Comparison of ENCODE assay signal across 8 mouse cellular contexts in the genomic region with DNA sequence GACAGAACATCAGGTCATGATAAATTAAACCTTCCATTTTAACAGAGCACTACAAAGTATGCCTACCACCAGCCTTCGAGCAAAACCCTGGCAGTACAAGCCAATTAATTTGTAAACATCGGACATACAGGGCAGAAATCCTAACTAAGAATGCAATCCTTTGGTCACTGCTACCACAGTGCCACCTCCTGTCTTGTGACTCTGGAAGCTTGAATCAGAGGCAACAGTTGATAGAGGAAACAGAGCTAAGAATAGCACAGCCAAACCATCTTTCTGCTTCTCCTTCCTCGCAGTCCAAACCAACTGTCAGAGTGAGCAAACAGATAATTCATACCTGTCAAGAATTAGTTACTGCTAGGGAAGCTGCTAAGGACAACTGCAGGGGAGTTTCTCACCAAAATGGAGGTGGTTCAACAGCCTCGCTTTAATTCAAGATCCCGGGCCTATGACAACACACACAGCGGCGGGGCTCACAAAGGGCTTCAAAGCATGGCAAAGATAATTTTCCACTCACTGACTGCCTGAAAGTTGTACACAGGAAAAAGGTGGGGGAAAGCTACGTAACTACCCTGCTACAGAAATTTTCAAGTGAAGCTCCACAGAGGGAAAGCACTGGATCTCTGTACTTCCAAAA. TPM values are rescaled to one million over a fixed set of nuclear protein-coding genes. Genes with fewer than 3 reads are reported as not detected.
DNase-seq lines count a peak whose midpoint lies in the region; ATAC-seq and TF ChIP-seq lines count a peak whose summit lies in the region.

No protein-coding gene starts in this region.

- ATAC-seq in heart, embryonic 13.5 days (ENCODE audit: extremely low read depth, insufficient number of reproducible peaks, low FRiP score, low TSS enrichment): no peak
- ATAC-seq in liver, embryonic 14.5 days (ENCODE audit: insufficient read depth): no peak

- peak overlapping the region; percentile 63 for H3K4me2 ChIP-seq in heart, embryonic 13.5 days
- peak overlapping the region; percentile 53 for H3K4me2 ChIP-seq in liver, embryonic 14.5 days (ENCODE audit: low read depth)

- WGBS in heart, embryonic 13.5 days: 28% methylated on average over 8 of the region's 8 CpGs
- WGBS in liver, embryonic 14.5 days (ENCODE audit: insufficient replicate concordance): 27% methylated on average over 8 of the region's 8 CpGs

- H3K27ac ChIP-seq in gastrocnemius, adult 2 months: no peak overlapping the region
- peak overlapping the region; percentile 87 for H3K27ac ChIP-seq in heart, embryonic 13.5 days (replicated peaks)
- peak overlapping the region; percentile 37 for H3K27ac ChIP-seq in liver, embryonic 14.5 days

- peak; percentile 73 for TF ChIP-seq CTCF in gastrocnemius, adult 2 months (IDR thresholded peaks at IDR 0.05)
- peak; percentile 27; the same call in 1 of the 2 replicates for TF ChIP-seq CTCF in liver, embryonic 14.5 days (IDR thresholded peaks at IDR 0.05; ENCODE audit: low read depth)

- H3K9me3 ChIP-seq in heart, embryonic 13.5 days: no peaks in the 10 kb centered on the region
- no peaks in the 10 kb centered on the region for H3K9me3 ChIP-seq in liver, embryonic 14.5 days (ENCODE audit: control insufficient read depth, low read length)

- H3K36me3 ChIP-seq in heart, embryonic 13.5 days: peaks cover 34% of the 10 kb centered on the region
- peaks cover 8% of the 10 kb centered on the region for H3K36me3 ChIP-seq in liver, embryonic 14.5 days (replicated peaks; ENCODE audit: control insufficient read depth, insufficient read depth, low read depth)

- H3K4me3 ChIP-seq in gastrocnemius, adult 2 months: peak overlapping the region; percentile 25
- peak overlapping the region; percentile 36 for H3K4me3 ChIP-seq in heart, embryonic 13.5 days
- H3K4me3 ChIP-seq in liver, embryonic 14.5 days (ENCODE audit: insufficient read depth in 1 of 2, low read depth in 2 of 2, low read length in 2 of 2): peak overlapping the region; percentile 21 to 27; a peak in 3 of 4 replicates

- H3K9ac ChIP-seq in heart, embryonic 13.5 days: peak overlapping the region; percentile 56
- H3K9ac ChIP-seq in liver, embryonic 14.5 days (replicated peaks): peak overlapping the region; percentile 9; the same call in 1 of the 2 replicates

- DNase-seq in gastrocnemius, adult 2 months: peak; percentile 44
- DNase-seq in gastrocnemius, adult 18-20 months (ENCODE audit: low spot score): no peak
- DNase-seq in CD4-positive helper T cell, adult 2 months (ENCODE audit: low read depth, low spot score): peak; percentile 74
- DNase-seq in liver, embryonic 14.5 days (ENCODE audit: low read depth in 3 of 3, low spot score in 3 of 3): no peak
- no peak for DNase-seq in right cerebral cortex, adult 2 months (ENCODE audit: low spot score in 2 of 2)
- DNase-seq in retina, postnatal 1 day: no peak
- DNase-seq in gastrocnemius, postnatal 10 days: no peak

- intact Hi-C loops in gastrocnemius, adult 2 months (cut with DNase I): loop anchor here (1.0 to 5.0 kb wide), 2 partner anchors 136 to 151 kb away; partner anchors contain the start of gene Malsu1

- no peaks in the 10 kb centered on the region for H3K27me3 ChIP-seq in heart, embryonic 13.5 days (replicated peaks)
- no peaks in the 10 kb centered on the region for H3K27me3 ChIP-seq in liver, embryonic 14.5 days (ENCODE audit: control insufficient read depth, insufficient read depth, low read length)

- no peak for TF ChIP-seq EP300 in liver, embryonic 14.5 days (IDR thresholded peaks at IDR 0.05; ENCODE audit: low read depth)

- peaks cover 63% of the 10 kb centered on the region for H3K4me1 ChIP-seq in heart, embryonic 13.5 days
- H3K4me1 ChIP-seq in liver, embryonic 14.5 days (replicated peaks; ENCODE audit: control insufficient read depth in 2 of 2, insufficient read depth in 2 of 2, low read length in 1 of 2): peaks cover 21 to 36% of the 10 kb centered on the region in 2 experiments

RNA-seq across cellular contexts. Expression of gene Igf2bp3, which starts 6.3 kb away (rescaled TPM):
- total RNA-seq in gastrocnemius, adult 2 months (2021): under 1 TPM; 0.06 to 0.13 TPM
- under 1 TPM; 0.09 to 0.11 TPM for total RNA-seq in gastrocnemius, adult 18-20 months (2021)
- polyA plus RNA-seq in heart, embryonic 13.5 days (2015; fragmentation: Nextera tagmentation; extraction: Ambion mirVana): 39.2 and 44.0 TPM in 2 replicates
- 5.0 and 7.6 TPM in 2 replicates for polyA plus RNA-seq in liver, embryonic 14.5 days (2012; rRNA removed)
- 14.0 and 15.4 TPM in 2 replicates for polyA plus RNA-seq in liver, embryonic 14.5 days (2014; fragmentation: Nextera tagmentation; extraction: Ambion mirVana)
- 1 to 10 TPM; 4.3 to 5.5 TPM for total RNA-seq in gastrocnemius, postnatal 10 days (2021)

RNA-seq across cellular contexts. Expression of gene Tra2a, which starts 55.4 kb away (rescaled TPM):
- total RNA-seq in gastrocnemius, adult 2 months (2021): 10 to 100 TPM; 15.0 to 30.8 TPM
- 10 to 100 TPM; 14.7 to 20.2 TPM for total RNA-seq in gastrocnemius, adult 18-20 months (2021)
- 57.7 and 67.6 TPM in 2 replicates for polyA plus RNA-seq in heart, embryonic 13.5 days (2015; fragmentation: Nextera tagmentation; extraction: Ambion mirVana)
- polyA plus RNA-seq in liver, embryonic 14.5 days (2012; rRNA removed): 46.4 and 61.4 TPM in 2 replicates
- 16.1 and 16.4 TPM in 2 replicates for polyA plus RNA-seq in liver, embryonic 14.5 days (2014; fragmentation: Nextera tagmentation; extraction: Ambion mirVana)
- 10 to 100 TPM; 20.7 to 30.8 TPM for total RNA-seq in gastrocnemius, postnatal 10 days (2021)

Comparison
In these comparisons a context has a peak if more than half of its experiments do, and no peak if none do; other contexts are left out.
1. DNase-seq: peak in gastrocnemius, adult 2 months (single experiment) and CD4-positive helper T cell, adult 2 months (single experiment); none in gastrocnemius, adult 18-20 months (single experiment), liver, embryonic 14.5 days (0 of 3), right cerebral cortex, adult 2 months (0 of 2), retina, postnatal 1 day (single experiment) and gastrocnemius, postnatal 10 days (single experiment).
2. RNA of gene Igf2bp3, which starts 6.3 kb away (total RNA-seq): 4.3 to 5.5 TPM in gastrocnemius, postnatal 10 days; 0.06 to 0.13 TPM in gastrocnemius, adult 2 months and 0.09 to 0.11 TPM in gastrocnemius, adult 18-20 months; every median in the first group is over 4 times any median in the second.
3. Peak in every context shown above with its lines, with median percentiles within 50 percentile points of each other: H3K4me3 ChIP-seq.